In the genomic region with DNA sequence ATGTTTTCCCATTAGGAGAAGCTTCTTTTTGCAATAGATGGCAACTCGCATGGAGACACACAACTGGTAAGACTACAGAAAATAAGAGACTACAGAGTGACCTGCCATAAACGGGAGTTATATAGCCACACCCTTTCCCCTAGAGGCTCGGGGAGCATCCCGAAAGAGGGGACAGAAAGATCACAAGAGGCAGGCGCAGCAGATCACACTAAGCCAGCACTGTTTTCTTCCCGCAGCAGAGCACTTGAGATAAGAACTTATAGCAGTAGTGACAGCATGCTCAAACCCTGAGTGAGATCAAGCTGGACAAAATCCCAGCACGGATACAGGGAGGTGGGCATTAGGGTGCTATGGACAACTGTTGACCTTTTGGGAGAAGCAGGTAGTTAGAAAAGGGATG, we compare ENCODE assay signal across 10 mouse cellular contexts.
A peak's percentile ranks its signal among the peaks of the same experiment; 100 is the strongest.
DNase-seq lines count a peak whose midpoint lies in the region; ATAC-seq and TF ChIP-seq lines count a peak whose summit lies in the region.
"Had no signal": no experiment of that assay in that cellular context is flagged by ENCODE, and none has a peak within 500 bp of the region (broad histone marks: within the 10 kb centered on the region; RNA-seq: fewer than 3 reads in every experiment).

No protein-coding gene starts in this region.

- no peak overlapping the region for H3K4me2 ChIP-seq in kidney, embryonic 14.5 days (replicated peaks; ENCODE audit: low read depth, low read length)
- 0 out of 2 replicates have a peak overlapping the region, but pooled peaks have one; percentile 14 for H3K4me2 ChIP-seq in intestine, embryonic 16.5 days (ENCODE audit: low read depth, low read length)
- H3K4me2 ChIP-seq: liver, embryonic 15.5 days; midbrain, embryonic 12.5 days had no signal

- H3K36me3 ChIP-seq in kidney, embryonic 14.5 days (ENCODE audit: control insufficient read depth, insufficient read depth, low read length), result no peaks in the 10 kb centered on the region
- no peaks in the 10 kb centered on the region for H3K36me3 ChIP-seq in C2C12 (ENCODE audit: control insufficient read depth, insufficient read depth)
- H3K36me3 ChIP-seq in intestine, embryonic 16.5 days (ENCODE audit: control insufficient read depth, insufficient read depth, low read length), result no peaks in the 10 kb centered on the region
- H3K36me3 ChIP-seq: liver, embryonic 15.5 days; midbrain, embryonic 12.5 days had no signal

- no peak overlapping the region for H3K9ac ChIP-seq in kidney, embryonic 14.5 days (ENCODE audit: low read depth, low read length)
- no peak overlapping the region for H3K9ac ChIP-seq in intestine, embryonic 16.5 days (ENCODE audit: low read depth, low read length)
- H3K9ac ChIP-seq: liver, embryonic 15.5 days; midbrain, embryonic 12.5 days had no signal

- H3K79me3 ChIP-seq in C2C12 (ENCODE audit: low read depth), result no peaks in the 10 kb centered on the region

- 57% methylated on average over 7 of the region's 7 CpGs for WGBS in kidney, embryonic 14.5 days
- 47% methylated on average over 7 of the region's 7 CpGs for WGBS in intestine, embryonic 16.5 days

- peak overlapping the region; percentile 41; the same call in 1 of the 2 replicates for H3K27ac ChIP-seq in gastrocnemius, adult 2 months
- no peak overlapping the region for H3K27ac ChIP-seq in kidney, embryonic 14.5 days (ENCODE audit: low read depth, low read length)
- no peak overlapping the region for H3K27ac ChIP-seq in intestine, embryonic 16.5 days (ENCODE audit: low read length)
- H3K27ac ChIP-seq: liver, embryonic 15.5 days; midbrain, embryonic 12.5 days had no signal

- H3K4me1 ChIP-seq in kidney, embryonic 14.5 days (ENCODE audit: control insufficient read depth, insufficient read depth, low read length), result no peaks in the 10 kb centered on the region
- peaks cover 5% of the 10 kb centered on the region for H3K4me1 ChIP-seq in intestine, embryonic 16.5 days (ENCODE audit: control insufficient read depth, insufficient read depth, low read length)
- H3K4me1 ChIP-seq: liver, embryonic 15.5 days had no signal

- 0 out of 2 replicates have a peak, but pooled peaks have one; percentile 11 for ATAC-seq in kidney, embryonic 14.5 days (ENCODE audit: low FRiP score, low TSS enrichment)
- ATAC-seq in intestine, embryonic 16.5 days, result 0 out of 2 replicates have a peak, but pooled peaks have one; percentile 16

- peak overlapping the region; percentile 51 for H3K4me3 ChIP-seq in gastrocnemius, adult 2 months
- no peak overlapping the region for H3K4me3 ChIP-seq in kidney, embryonic 14.5 days (ENCODE audit: low read length)
- no peak overlapping the region for H3K4me3 ChIP-seq in C2C12 (ENCODE audit: insufficient read depth, poor library complexity, severe bottlenecking)
- no peak overlapping the region for H3K4me3 ChIP-seq in intestine, embryonic 16.5 days (ENCODE audit: low read length)
- H3K4me3 ChIP-seq: liver, embryonic 15.5 days; midbrain, embryonic 12.5 days had no signal

- no peaks in the 10 kb centered on the region for H3K79me2 ChIP-seq in C2C12 (ENCODE audit: control insufficient read depth, insufficient read depth)

- H3K9me3 ChIP-seq in kidney, embryonic 14.5 days (ENCODE audit: control insufficient read depth, low read length), result no peaks in the 10 kb centered on the region
- no peaks in the 10 kb centered on the region for H3K9me3 ChIP-seq in intestine, embryonic 16.5 days (ENCODE audit: control insufficient read depth, low read length)
- H3K9me3 ChIP-seq: liver, embryonic 15.5 days; midbrain, embryonic 12.5 days had no signal

- H3K27me3 ChIP-seq in kidney, embryonic 14.5 days (ENCODE audit: control insufficient read depth, insufficient read depth, low read length), result no peaks in the 10 kb centered on the region
- H3K27me3 ChIP-seq in C2C12 (ENCODE audit: control insufficient read depth, insufficient read depth, insufficient read length), result peaks cover 7% of the 10 kb centered on the region
- H3K27me3 ChIP-seq in intestine, embryonic 16.5 days (replicated peaks; ENCODE audit: control insufficient read depth, insufficient read depth, low read length), result no peaks in the 10 kb centered on the region
- H3K27me3 ChIP-seq: liver, embryonic 15.5 days; Patski had no signal

- DNase-seq in gastrocnemius, adult 2 months, result no peak
- DNase-seq in gastrocnemius, adult 8-10 months (ENCODE audit: low spot score in 2 of 2), result no peak
- DNase-seq in kidney, adult 18-20 months, result no peak
- no peak for DNase-seq in urinary bladder, postnatal 14 days (ENCODE audit: low spot score)

- peak overlapping the region; percentile 12 for H3ac ChIP-seq in C2C12 (ENCODE audit: control insufficient read depth, insufficient read length, low read depth)

- TF ChIP-seq CTCF in gastrocnemius, adult 2 months (IDR thresholded peaks at IDR 0.05), result no peak
- TF ChIP-seq CTCF in C2C12 (IDR thresholded peaks at IDR 0.05; ENCODE audit: control insufficient read depth, insufficient read depth, insufficient read length), result no peak

- intact Hi-C loops in gastrocnemius, adult 2 months (cut with DNase I), result no loop called here

TF ChIP-seq in C2C12, 6 proteins besides CTCF, POLR2A, EP300 and RAD21:
- no peak for TF ChIP-seq MAX (IDR thresholded peaks at IDR 0.05)
- TF ChIP-seq MYOD1 (IDR thresholded peaks at IDR 0.05; ENCODE audit: control insufficient read depth, insufficient read length, low read depth), result no peak
- no peak for TF ChIP-seq FOSL1 (IDR thresholded peaks at IDR 0.05; ENCODE audit: insufficient read depth, low read length, poor library complexity, severe bottlenecking)
- no peak for TF ChIP-seq USF1 (IDR thresholded peaks at IDR 0.05; ENCODE audit: low read depth)
- no peak for TF ChIP-seq CEBPB (IDR thresholded peaks at IDR 0.05; ENCODE audit: low read depth)
- TF ChIP-seq MYOG (IDR thresholded peaks at IDR 0.05; ENCODE audit: control insufficient read depth, extremely low read depth, insufficient read length), result no peak
